Mouse (Mus musculus) gastrocnemius, adult 2 months (tissue): ENCODE results near the gene Ybx2. TPM values are rescaled to one million over a fixed set of nuclear protein-coding genes. Genes with fewer than 3 reads are reported as not detected.
"Not testable (repeated sequence)": the region's sequence is repeated elsewhere in the genome, so short reads cannot be mapped to it uniquely, and the experiment has no call there.

ENCODE experiments used
- DNase-seq: peaks from one replicate; pipeline ENCODE4 v3.0.0; 2022
- H3K27ac ChIP-seq: fragments of 200-600 bp; 2 replicates; pipeline ENCODE4 v1.8.1; 2022; ENCODE audit warnings: mild to moderate bottlenecking
- H3K4me3 ChIP-seq: fragments of 200-600 bp; 2 replicates; pipeline ENCODE4 v1.8.1; 2022; ENCODE audit warnings: mild to moderate bottlenecking, moderate library complexity
- CTCF ChIP-seq: fragments of 200-600 bp; IDR thresholded peaks from 2 replicates; pipeline ENCODE4 v1.8.1; 2022; ENCODE audit warnings: antibody characterized with exemption, mild to moderate bottlenecking, moderate library complexity
- intact Hi-C: fragments of 180-260 bp; cut with DNase I; formaldehyde crosslinking; loops from one replicate; pipeline ENCODE4 v1.15.1; 2025
- total RNA-seq, 2 experiments: library from RNA; stranded (reverse); gene quantifications; 2 replicates each; pipeline ENCODE4 v1.2.3; 2021

The Ybx2 gene
- total RNA-seq, 2 experiments from 2014 or later: 8.0 to 16.5 TPM

GRCm38 (mm10) chr11:69908645-69909044 lies 27.0 kb upstream of the Ybx2 start:
- H3K4me3 ChIP-seq: no peak overlapping the region
- DNase-seq: no peak
- no peak for TF ChIP-seq CTCF
- intact Hi-C loops: no loop called here
- no peak overlapping the region for H3K27ac ChIP-seq

GRCm38 (mm10) chr11:69909174-69909573 lies 26.4 kb upstream of the Ybx2 start:
- DNase-seq: no peak
- intact Hi-C loops: no loop called here
- no peak overlapping the region for H3K27ac ChIP-seq
- no peak overlapping the region for H3K4me3 ChIP-seq
- no peak for TF ChIP-seq CTCF

- H3K27ac ChIP-seq: no peak overlapping the region
- no peak overlapping the region for H3K4me3 ChIP-seq
- no peak for DNase-seq
- intact Hi-C loops: loop anchor here (10.0 kb wide), 1 partner anchor 805 kb away; no protein-coding TSS in a partner anchor
- no peak for TF ChIP-seq CTCF
Observed at GRCm38 (mm10) chr11:69910177-69910576, 25.4 kb upstream of the Ybx2 start.

- intact Hi-C loops: loop anchor here (10.0 kb wide), 1 partner anchor 806 kb away; no protein-coding TSS in a partner anchor
- no peak overlapping the region for H3K27ac ChIP-seq
- no peak overlapping the region for H3K4me3 ChIP-seq
- no peak for DNase-seq
- no peak for TF ChIP-seq CTCF
Observed at GRCm38 (mm10) chr11:69910781-69911560, 24.6 kb upstream of the Ybx2 start.

GRCm38 (mm10) chr11:69911701-69912100 lies 23.9 kb upstream of the Ybx2 start:
- TF ChIP-seq CTCF: no peak
- Histone ChIP-seq H3K27ac (no peak overlapping the region), H3K4me3 (no peak overlapping the region)
- DNase-seq: no peak
- intact Hi-C loops: loop anchor here (10.0 kb wide), 1 partner anchor 807 kb away; no protein-coding TSS in a partner anchor

- Histone ChIP-seq H3K27ac (peak overlapping the region; percentile 98), H3K4me3 (peak overlapping the region; percentile 84)
- intact Hi-C loops: loop anchor here (10.0 kb wide), 1 partner anchor 808 kb away; no protein-coding TSS in a partner anchor
- no peak for TF ChIP-seq CTCF
- no peak for DNase-seq
Observed at GRCm38 (mm10) chr11:69912716-69913530, 22.7 kb upstream of the Ybx2 start.

GRCm38 (mm10) chr11:69913554-69914371 lies 21.8 kb upstream of the Ybx2 start, which contains the start of gene Gps2:
TSS of gene Gps2 (plus strand) at chr11:69913888.
- DNase-seq: peak; percentile 95
- Histone ChIP-seq H3K27ac (peak within 1 kb of the TSS; percentile 98), H3K4me3 (peak within 1 kb of the TSS; percentile 84)
- TF ChIP-seq CTCF: no peak
- intact Hi-C loops: loop anchor here (10.0 kb wide), 1 partner anchor 809 kb away; no protein-coding TSS in a partner anchor

- DNase-seq: no peak
- no peak for TF ChIP-seq CTCF
- peak overlapping the region; percentile 84 for H3K4me3 ChIP-seq
- peak overlapping the region; percentile 98 for H3K27ac ChIP-seq
- intact Hi-C loops: loop anchor here (10.0 kb wide), 1 partner anchor 810 kb away; no protein-coding TSS in a partner anchor
Observed at GRCm38 (mm10) chr11:69914372-69914764, 21.2 kb upstream of the Ybx2 start.

GRCm38 (mm10) chr11:69914917-69915430 lies 20.6 kb upstream of the Ybx2 start:
- intact Hi-C loops: loop anchor here (10.0 kb wide), 1 partner anchor 810 kb away; no protein-coding TSS in a partner anchor
- DNase-seq: no peak

GRCm38 (mm10) chr11:69915667-69916627 lies 19.6 kb upstream of the Ybx2 start:
- intact Hi-C loops: loop anchor here (10.0 kb wide), 1 partner anchor 811 kb away; no protein-coding TSS in a partner anchor
- peak overlapping the region; percentile 84 for H3K4me3 ChIP-seq
- no peak for DNase-seq
- no peak for TF ChIP-seq CTCF
- H3K27ac ChIP-seq: no peak overlapping the region; the same call in 1 of the 2 replicates

More at GRCm38 (mm10) chr11:69914917-69915430, 20.6 kb upstream of the Ybx2 start:
- no peak for TF ChIP-seq CTCF
- Histone ChIP-seq H3K27ac (peak overlapping the region; percentile 98; the same call in 1 of the 2 replicates), H3K4me3 (peak overlapping the region; percentile 84)

GRCm38 (mm10) chr11:69916652-69917378 lies 18.8 kb upstream of the Ybx2 start:
- H3K4me3 ChIP-seq, H3K27ac ChIP-seq, DNase-seq: not testable (repeated sequence)
- intact Hi-C loops: loop anchor here (10.0 kb wide), 1 partner anchor 812 kb away; no protein-coding TSS in a partner anchor
